Mouse (Mus musculus) C2C12 (cell line): ENCODE results near the gene Nptx1. TPM values are rescaled to one million over a fixed set of nuclear protein-coding genes. Genes with fewer than 3 reads are reported as not detected.

ENCODE experiments used
- H3K27me3 ChIP-seq: one replicate; pipeline ENCODE4 v1.6.1; 2011; ENCODE audit not compliant: control insufficient read depth, insufficient read depth, insufficient read length
- H3K36me3 ChIP-seq: one replicate; pipeline ENCODE4 v1.6.1; 2011; ENCODE audit not compliant: control insufficient read depth, insufficient read depth
- H3K4me3 ChIP-seq: one replicate; pipeline ENCODE4 v1.5.1; 2011; ENCODE audit warnings: mild to moderate bottlenecking, control low read depth; ENCODE audit not compliant: poor library complexity, insufficient read depth, severe bottlenecking
- H3K79me2 ChIP-seq: one replicate; pipeline ENCODE4 v1.6.1; 2011; ENCODE audit not compliant: control insufficient read depth, insufficient read depth
- H3K79me3 ChIP-seq: one replicate; pipeline ENCODE4 v1.6.1; 2011; ENCODE audit warnings: low read depth, control low read depth
- H3ac ChIP-seq: one replicate; pipeline ENCODE3; 2011; ENCODE audit warnings: low read depth; ENCODE audit not compliant: control insufficient read depth, insufficient read length
- CEBPB ChIP-seq: IDR thresholded peaks from one replicate; pipeline ENCODE4 v1.6.1; 2011; ENCODE audit warnings: low read depth, mild to moderate bottlenecking, control low read depth, moderate library complexity
- CTCF ChIP-seq: IDR thresholded peaks from one replicate; pipeline ENCODE4 v1.5.1; 2011; ENCODE audit not compliant: control insufficient read depth, insufficient read depth, insufficient read length
- FOSL1 ChIP-seq: IDR thresholded peaks from one replicate; pipeline ENCODE4 v1.8.0; 2011; ENCODE audit warnings: mild to moderate bottlenecking, low read length; ENCODE audit not compliant: poor library complexity, insufficient read depth, severe bottlenecking
- MAX ChIP-seq: IDR thresholded peaks from one replicate; pipeline ENCODE4 v1.6.1; 2011; ENCODE audit warnings: mild to moderate bottlenecking, control low read depth
- MYOD1 ChIP-seq: IDR thresholded peaks from one replicate; pipeline ENCODE4 v1.6.1; 2011; ENCODE audit warnings: low read depth; ENCODE audit not compliant: control insufficient read depth, insufficient read length
- MYOG ChIP-seq: IDR thresholded peaks from one replicate; pipeline ENCODE4 v1.6.1; 2011; ENCODE audit not compliant: control insufficient read depth, insufficient read length; ENCODE audit errors: extremely low read depth
- USF1 ChIP-seq: IDR thresholded peaks from one replicate; pipeline ENCODE4 v1.6.1; 2011; ENCODE audit warnings: low read depth, mild to moderate bottlenecking, control low read depth, moderate library complexity
- polyA plus RNA-seq: library from polyadenylated mRNA; unstranded; fragments of >200 nt; fragmentation: generic; extraction: Trizol; gene quantifications from one replicate; pipeline ENCODE4 v1.2.1, GENCODE M21; 2012; ENCODE audit warnings: missing spikeins

Nptx1 gene
- polyA plus RNA-seq, 1 experiment = 30.2 TPM

DNA sequence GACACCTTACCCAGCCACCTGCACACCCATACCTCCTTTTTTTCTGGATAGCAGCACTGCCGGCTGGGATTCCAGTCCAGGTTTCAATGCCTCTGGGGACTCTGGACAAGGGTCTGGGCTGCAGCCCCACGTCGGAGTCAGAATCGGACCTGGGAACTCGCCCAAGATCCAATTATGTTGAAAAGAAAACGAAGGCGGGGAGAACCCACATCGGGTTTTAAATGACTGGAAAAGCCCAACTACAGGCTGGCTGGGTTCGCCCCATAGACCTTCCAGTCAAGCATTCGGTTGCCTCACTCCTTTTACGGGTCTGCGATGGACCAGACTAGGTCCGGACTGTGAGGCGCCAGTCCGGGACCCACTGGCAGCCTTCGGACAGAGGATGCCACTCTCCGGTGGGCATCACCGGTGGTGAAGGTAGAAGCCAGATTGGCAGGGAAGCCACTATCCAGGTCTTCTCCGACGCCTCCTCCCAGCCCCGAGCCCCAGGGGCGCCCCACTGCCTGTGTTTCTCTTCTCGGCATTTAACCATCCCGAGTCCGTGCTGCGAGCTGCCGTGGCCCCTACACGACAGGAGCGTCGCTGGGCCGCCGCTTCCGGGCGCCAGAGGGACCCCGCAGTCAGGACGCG lies 1.3 kb upstream of the Nptx1 start:
- peaks cover 1% of the 10 kb centered on the region for H3K79me3 ChIP-seq
- no peaks in the 10 kb centered on the region for H3K36me3 ChIP-seq
- H3K27me3 ChIP-seq = peaks cover 7% of the 10 kb centered on the region
- TF ChIP-seq MYOD1 (no peak), USF1 (no peak), CEBPB (no peak), CTCF (no peak), MYOG (no peak), FOSL1 (no peak), MAX (no peak)
- no peak overlapping the region for H3K4me3 ChIP-seq
- H3K79me2 ChIP-seq = peaks cover 24% of the 10 kb centered on the region
- H3ac ChIP-seq = peak overlapping the region; percentile 47

DNA sequence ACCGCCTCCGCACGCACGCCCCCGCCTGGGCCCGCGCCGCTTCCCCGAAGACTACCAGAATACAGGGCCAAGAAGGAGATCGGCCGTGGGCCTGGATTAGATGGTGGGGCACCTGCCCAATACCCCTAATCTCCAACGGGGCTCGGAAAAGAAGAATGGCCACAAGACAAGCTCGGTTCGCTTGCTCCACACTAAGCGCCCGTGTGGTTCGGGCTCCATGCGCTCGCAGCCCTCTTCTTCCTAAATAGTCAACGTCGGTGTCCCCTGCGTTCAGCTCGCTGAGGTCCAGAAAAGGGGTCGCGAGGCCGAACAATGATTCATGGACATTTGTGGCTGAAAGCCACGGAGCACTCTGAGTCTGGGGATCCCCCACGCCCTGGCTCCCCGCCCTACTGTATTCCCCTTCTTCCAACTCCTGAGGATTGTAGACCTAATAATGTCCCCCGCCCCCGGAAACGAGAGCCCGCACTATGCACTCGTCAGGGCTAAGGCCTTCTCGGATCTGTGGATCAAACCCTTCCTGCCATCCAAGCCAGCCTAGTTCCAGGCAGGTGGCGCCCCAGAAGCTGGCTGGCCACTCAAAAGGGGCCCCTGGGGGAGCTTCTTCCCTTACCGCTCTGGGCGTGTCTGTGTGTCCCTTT lies 518 bp upstream of the Nptx1 start:
- Histone ChIP-seq H3K79me2 (peaks cover 24% of the 10 kb centered on the region), H3K27me3 (peaks cover 7% of the 10 kb centered on the region), H3K79me3 (peaks cover 1% of the 10 kb centered on the region), H3ac (peak overlapping the region; percentile 21), H3K36me3 (no peaks in the 10 kb centered on the region), H3K4me3 (peak overlapping the region; percentile 43)
- TF ChIP-seq CTCF = no peak
- TF ChIP-seq MAX = no peak
- no peak for TF ChIP-seq MYOG
- no peak for TF ChIP-seq USF1
- TF ChIP-seq CEBPB = no peak
- TF ChIP-seq MYOD1 = no peak
- no peak for TF ChIP-seq FOSL1

DNA sequence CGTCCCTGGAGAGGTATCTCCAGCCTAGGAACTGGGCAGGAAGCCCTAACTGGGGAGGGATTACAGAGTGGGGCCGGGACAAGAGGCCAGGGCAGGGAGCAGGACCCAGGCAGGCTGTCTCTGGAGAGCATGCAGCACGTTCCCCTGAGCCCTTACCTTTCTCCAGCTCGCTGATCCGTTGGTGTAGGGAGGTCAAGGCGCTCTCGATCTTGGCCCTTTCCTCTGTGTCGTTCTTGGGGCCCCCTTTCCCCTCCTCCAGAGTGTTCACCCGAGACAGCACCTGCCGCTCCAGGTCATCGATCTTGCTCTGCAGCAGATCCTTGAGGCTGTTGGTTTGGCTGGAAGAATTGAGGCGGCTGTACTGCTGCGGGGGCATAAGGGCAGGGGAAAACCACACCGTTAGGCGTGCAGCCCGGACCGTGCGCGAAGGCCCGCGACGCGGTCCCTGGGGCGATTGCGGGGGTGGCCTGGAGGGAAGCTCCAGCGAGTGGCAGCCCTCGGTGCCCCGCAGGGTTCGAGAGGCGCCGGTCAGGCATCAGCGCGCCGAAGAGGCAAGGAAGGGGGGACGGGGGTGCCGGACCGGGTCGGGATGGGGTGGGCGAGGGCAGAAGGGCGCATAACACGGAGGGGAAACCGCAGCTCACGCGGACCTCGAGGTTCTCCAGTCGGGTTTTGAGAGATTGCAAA lies 914 bp downstream of the Nptx1 start:
- H3K4me3 ChIP-seq = peak overlapping the region; percentile 43
- no peak for TF ChIP-seq MYOG
- no peak for TF ChIP-seq USF1
- TF ChIP-seq MYOD1 = no peak
- TF ChIP-seq CEBPB = no peak
- TF ChIP-seq CTCF = no peak
- TF ChIP-seq MAX = no peak
- no peak for TF ChIP-seq FOSL1
- H3K27me3 ChIP-seq = peaks cover 7% of the 10 kb centered on the region
- H3K79me3 ChIP-seq = peaks cover 1% of the 10 kb centered on the region
- peak overlapping the region; percentile 49 for H3ac ChIP-seq
- no peaks in the 10 kb centered on the region for H3K36me3 ChIP-seq
- H3K79me2 ChIP-seq = peaks cover 24% of the 10 kb centered on the region

DNA sequence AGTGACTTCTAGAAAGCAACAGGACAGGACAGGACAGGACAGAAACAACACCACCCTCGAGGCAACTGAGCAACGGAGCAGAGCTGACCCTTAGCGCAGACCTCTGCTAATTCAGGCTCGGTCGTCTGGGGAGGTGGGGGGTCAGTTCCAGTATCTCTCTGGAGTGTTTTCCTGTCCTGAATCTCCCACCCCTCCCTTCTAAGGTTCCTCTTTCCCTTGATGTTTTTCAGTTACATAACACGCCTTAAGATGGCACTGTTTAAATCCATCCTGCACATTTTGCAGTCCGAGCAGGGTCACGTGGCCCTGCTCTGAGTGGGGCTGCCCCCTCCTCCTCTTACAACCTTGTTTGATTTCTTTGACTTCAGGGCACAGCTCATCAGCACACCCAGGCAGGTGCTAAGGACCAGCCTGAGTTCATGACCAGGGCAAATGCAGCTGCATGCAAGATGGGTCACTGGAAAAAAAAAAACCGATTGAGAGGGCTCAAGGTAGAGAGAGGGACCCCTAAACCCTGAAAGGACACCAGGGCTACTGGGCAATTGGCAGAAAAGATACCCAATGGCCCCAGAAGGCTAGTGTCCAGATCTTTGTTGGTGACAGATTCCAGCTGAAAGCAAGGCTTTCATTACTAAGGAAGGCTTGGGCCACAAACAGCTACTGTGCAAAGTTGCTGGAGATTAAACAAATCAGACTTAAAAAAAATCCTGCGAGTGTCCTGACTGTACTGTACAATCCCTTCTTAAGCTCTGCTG lies 1.6 kb downstream of the Nptx1 start:
- Histone ChIP-seq H3ac (peak overlapping the region; percentile 49), H3K79me2 (peaks cover 24% of the 10 kb centered on the region), H3K79me3 (peaks cover 1% of the 10 kb centered on the region), H3K4me3 (peak overlapping the region; percentile 43), H3K36me3 (no peaks in the 10 kb centered on the region), H3K27me3 (peaks cover 7% of the 10 kb centered on the region)
- TF ChIP-seq USF1 (peak; percentile 95), MYOG (no peak), CEBPB (no peak)

DNA sequence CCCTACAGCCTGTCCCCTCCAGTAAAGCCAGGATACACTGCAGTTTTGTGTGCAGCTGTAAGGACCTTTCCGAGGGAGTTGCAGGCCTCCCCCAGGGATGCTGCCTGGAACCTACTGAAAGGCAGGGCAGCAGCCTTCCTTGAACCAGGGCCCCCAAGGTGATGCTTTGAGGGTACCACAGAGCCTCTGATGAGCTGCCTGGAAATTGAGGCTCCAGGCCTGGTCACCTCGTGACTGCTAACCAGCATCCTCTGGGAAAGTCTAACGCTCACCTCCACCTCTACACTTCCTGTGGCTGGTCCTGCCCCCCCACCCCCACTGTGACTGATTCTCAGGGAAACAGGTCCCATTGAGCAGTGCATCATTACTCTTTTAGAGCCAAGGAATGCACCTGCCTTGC lies 2.3 kb downstream of the Nptx1 start:
- H3K27me3 ChIP-seq = peaks cover 7% of the 10 kb centered on the region
- peaks cover 24% of the 10 kb centered on the region for H3K79me2 ChIP-seq
- H3K79me3 ChIP-seq = peaks cover 1% of the 10 kb centered on the region
- H3K4me3 ChIP-seq = no peak overlapping the region
- no peaks in the 10 kb centered on the region for H3K36me3 ChIP-seq
- TF ChIP-seq CTCF (no peak), MYOD1 (no peak), MYOG (no peak), USF1 (no peak), MAX (no peak), FOSL1 (no peak), CEBPB (no peak)
- H3ac ChIP-seq = no peak overlapping the region
